Mouse (Mus musculus) thymus, postnatal 4 days (tissue): ENCODE measurements around the gene Hoxb3.

ENCODE experiments used
- DNase-seq: peaks from one replicate; pipeline ENCODE4 v3.0.0; 2021

The Hoxb3 gene

DNA sequence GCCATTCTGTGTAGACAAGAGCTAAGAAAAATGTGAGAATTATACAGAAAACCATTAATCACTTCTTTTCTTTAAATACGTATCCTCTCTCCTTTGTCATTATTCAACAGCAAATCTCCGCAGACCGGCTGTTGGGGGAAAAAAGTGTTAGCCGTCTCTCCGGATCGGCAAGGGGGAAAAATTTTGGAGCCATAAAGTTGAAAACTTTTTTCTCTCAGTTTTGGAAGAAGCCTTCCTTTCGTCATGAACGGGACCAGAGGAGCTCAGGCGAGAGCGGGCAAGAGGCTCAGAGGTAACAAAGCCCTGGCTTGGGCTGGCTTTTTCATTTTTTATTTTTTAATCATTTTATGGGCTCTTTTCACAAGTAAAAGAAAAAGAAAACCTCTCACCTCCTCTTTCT, at the start of gene Hoxb3:
Hoxb3 (plus strand) TSS at position 173 of the 400 bp plus-strand sequence.
- DNase-seq: no peak

GRCm38 (mm10) chr11:96274428-96274827, 48.7 kb upstream of the Hoxb3 start:
- no peak for DNase-seq

DNA sequence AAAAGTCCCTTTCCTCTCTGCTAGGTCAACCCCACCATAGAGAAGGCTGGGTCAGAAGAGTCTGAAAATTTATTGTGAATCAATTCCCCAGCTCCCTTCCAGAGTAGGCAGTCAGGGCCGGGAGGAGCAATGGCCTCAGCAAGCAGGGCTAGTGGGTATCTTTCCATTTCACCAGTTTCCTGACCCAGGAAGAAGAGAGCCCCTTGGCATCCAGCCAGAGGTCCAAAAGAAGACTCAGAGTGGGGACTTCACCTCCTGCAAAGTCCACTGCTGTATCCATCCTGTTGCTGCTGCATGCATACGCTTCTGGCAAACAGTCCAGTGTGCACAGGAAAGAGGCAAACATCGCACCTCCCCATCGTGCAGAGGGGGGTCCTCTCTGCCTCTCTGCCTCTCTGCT, 47.2 kb upstream of the Hoxb3 start:
- DNase-seq: no peak

DNA sequence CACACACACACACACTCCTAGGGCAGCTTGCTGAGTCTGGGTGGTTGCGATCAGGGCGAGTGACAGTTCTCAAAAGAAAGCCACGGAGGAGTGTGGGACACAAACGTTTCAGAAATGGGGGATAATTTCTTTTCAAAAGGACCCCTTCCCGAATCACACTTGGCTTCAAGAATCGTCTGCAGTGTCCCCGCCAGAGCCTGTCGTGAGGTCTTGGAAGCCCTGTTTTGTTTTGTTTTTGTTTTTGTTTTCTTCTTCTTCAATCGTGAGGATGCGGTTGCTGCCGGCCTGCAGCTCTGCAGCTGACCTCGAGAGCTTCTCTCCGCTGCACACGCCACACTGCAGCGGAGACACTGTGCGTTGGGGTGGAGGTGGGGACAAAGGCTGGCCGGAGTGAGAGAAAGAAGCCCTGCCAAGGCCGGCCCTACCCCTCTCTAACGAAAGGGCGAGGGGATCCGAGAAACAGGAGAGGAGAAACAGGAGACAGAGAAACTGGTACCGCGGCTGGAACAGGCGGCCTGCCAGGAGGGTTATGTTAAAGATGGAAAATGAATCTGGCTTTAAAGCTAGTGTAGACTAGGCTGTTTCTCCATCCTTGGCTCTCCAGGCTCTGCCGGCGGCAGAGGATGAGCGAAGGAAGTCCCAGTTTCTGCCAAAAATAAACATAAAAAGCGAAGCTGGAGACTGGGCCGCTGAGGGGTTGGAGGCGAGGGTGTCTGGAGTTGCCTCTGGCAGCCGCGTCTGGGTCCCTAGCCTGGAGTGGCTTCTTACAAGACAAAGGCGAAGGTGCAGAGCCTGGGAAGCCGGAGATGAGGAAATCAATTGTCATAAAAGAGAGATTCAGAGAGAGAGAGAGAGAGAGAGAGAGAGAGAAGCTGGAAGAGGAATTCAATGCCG, 45.7 kb upstream of the Hoxb3 start:
- no peak for DNase-seq

DNA sequence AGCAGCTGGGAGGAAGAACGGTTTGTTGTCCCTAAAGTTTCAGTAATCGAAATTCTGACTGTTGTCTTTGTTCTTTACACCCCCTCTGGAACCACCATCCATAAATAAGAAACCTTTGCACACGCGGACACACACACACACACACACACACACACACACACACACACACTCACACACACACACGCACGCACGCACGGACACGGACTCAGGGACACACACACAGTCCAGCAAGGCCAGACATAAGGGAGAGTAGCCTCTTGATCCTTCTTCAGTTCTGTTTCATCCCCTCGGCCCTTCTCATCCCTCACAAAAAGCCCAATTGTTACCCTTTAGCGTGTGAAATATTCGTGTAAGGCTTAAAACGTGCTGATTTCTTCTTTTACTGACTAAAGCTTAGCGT, 44.8 kb upstream of the Hoxb3 start:
- DNase-seq: no peak

- peak; percentile 89 for DNase-seq
Measured at GRCm38 (mm10) chr11:96278773-96279172, 44.4 kb upstream of the Hoxb3 start.

- no peak for DNase-seq
Measured at GRCm38 (mm10) chr11:96279421-96280233, 43.5 kb upstream of the Hoxb3 start.

- DNase-seq: no peak
Measured at GRCm38 (mm10) chr11:96280399-96281378, 42.4 kb upstream of the Hoxb3 start.

GRCm38 (mm10) chr11:96281396-96281795, 41.7 kb upstream of the Hoxb3 start:
- DNase-seq: no peak

- DNase-seq: no peak
Measured at GRCm38 (mm10) chr11:96281855-96282570, 41.1 kb upstream of the Hoxb3 start, which contains the start of gene Hoxb8. Gene Hoxb8 (plus strand): TSS chr11:96281905.

- DNase-seq: no peak
Measured at GRCm38 (mm10) chr11:96282795-96283430, 40.2 kb upstream of the Hoxb3 start.

- peak; percentile 66 for DNase-seq
Measured at GRCm38 (mm10) chr11:96284041-96284749, 38.9 kb upstream of the Hoxb3 start.

DNA sequence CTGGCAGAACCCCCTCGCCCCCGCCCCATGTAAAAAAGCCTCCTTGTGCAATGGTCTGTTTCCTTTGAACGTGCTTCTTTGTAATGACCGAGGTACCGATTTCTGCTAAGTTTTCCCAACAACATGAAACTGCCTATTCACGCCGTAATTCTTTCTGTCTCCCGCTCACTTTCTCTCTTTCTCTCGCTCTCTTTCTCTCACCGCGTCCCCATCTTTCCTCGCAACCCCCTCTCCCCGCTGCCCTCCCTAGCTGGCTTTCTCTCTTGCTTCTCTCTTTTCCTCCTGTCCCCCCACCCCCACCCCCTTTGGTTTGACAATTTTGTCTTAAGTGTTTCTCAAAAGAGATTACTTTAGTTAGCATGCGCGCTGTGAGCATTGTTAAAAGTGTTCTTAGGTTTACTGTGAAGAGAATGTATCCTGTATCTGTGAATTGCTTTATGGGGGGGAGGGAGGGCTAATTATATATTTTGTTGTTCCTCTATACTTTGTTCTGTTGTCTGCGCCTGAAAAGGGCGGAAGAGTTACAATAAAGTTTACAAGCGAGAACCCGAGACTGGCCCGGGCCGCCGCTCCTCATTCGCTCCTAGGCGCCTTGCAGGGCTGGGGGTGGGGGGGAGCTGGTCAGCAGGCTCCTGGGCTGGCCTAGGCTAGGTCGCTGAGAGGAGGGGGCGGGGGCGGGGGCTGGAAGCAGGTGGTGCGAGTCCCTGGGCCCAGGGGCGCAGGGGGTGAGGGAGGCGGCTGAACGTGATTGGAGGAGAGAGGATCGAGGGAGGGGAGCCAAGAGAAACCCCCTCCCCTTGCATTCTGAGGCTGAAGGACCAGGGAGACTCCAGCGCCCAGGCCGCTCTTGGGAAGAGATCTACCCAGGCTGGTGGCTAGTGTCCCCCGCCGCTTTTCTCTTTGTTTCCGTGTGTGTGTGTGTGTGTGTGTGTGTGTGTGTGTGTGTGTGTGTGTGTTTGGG, 38.1 kb upstream of the Hoxb3 start:
- no peak for DNase-seq

DNA sequence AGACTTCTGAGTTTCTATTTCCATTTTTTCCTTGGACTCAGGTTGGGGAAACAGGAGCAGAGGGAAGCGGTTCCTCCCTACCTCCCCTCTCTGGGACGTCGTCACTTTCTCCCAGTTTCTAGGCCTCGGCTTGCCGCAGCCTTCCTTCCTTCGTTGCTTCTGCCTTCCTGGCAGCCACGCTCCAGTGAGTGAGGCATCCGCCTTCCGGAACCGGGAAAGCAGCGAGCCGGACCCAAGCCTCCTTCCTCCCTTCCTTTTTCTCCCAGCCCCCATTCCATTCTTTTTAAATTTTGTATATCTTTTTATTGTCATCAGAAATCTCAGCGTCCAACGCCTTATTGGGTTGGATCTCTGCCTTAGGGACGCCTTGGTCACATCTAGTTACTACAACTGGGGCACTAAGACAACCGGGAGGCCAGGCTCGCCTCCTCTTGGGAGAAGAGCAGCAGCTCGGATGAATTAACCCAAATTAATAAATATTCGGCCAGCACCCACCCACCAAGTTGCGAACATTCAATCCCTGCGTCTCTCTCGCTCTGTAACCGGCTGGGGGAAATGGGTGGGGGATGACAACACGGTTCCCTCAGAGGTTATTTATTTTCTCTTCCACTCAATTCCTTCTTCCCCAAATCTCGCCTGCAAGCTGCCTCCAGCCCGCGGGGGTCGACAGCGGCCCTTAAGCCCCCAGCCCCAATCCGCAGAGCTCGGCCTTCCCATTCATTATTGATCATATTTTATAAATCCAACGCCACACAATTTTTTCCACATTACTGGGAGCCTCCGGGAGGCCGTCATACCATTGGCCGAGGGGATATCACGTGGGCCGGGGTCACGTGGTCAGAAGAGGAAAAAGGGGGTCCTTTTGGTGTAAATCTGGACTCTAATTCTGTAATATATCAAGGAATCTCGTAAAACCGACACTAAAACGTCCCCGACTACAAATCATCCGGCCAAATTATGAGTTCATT, 37.1 kb upstream of the Hoxb3 start, which contains the start of gene Hoxb7:
Hoxb7 (plus strand) TSS at position 853 of the 968 bp plus-strand sequence.
- DNase-seq: no peak

DNA sequence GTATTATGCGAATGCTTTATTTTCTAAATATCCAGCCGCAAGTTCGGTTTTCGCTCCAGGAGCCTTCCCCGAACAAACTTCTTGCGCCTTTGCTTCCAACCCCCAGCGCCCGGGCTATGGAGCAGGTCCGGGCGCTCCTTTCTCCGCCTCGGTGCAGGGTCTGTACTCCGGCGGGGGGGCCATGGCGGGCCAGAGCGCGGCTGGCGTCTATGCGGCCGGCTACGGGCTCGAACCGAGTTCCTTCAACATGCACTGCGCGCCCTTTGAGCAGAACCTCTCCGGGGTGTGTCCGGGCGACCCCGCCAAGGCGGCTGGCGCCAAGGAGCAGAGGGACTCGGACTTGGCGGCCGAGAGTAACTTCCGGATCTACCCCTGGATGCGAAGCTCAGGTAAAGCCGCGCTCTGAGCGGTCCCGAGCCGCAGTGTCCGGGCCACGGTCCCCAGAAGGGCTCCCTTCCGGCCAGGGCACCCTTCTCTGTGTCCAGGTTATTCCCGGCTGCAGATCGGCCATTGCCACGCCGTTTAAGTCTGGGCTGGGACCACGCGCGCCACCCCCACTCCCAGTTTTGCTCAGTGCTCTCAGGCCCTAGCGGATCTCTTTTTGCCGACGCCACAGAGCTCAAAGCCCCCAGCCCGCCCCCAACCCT, 36.3 kb upstream of the Hoxb3 start:
- no peak for DNase-seq

- DNase-seq: no peak
Measured at GRCm38 (mm10) chr11:96287411-96287810, 35.7 kb upstream of the Hoxb3 start.

GRCm38 (mm10) chr11:96288455-96289221, 34.5 kb upstream of the Hoxb3 start:
- no peak for DNase-seq
